Mouse (Mus musculus) heart, adult 2 months (tissue): Measurements from ENCODE around the gene Prss16.
A peak's percentile ranks its signal among the peaks of the same experiment; 100 is the strongest.

Experiments used
- CTCF ChIP-seq: fragments of 200-600 bp; IDR thresholded peaks from 2 replicates; pipeline ENCODE4 v1.8.1; 2022; ENCODE audit warnings: antibody characterized with exemption, mild to moderate bottlenecking, moderate library complexity
- POLR2A ChIP-seq: fragments of 200-500 bp; IDR thresholded peaks from 2 replicates; pipeline ENCODE4 v1.6.1; 2011; ENCODE audit warnings: mild to moderate bottlenecking, low read depth, low read length, control low read depth; ENCODE audit not compliant: insufficient read depth

DNA sequence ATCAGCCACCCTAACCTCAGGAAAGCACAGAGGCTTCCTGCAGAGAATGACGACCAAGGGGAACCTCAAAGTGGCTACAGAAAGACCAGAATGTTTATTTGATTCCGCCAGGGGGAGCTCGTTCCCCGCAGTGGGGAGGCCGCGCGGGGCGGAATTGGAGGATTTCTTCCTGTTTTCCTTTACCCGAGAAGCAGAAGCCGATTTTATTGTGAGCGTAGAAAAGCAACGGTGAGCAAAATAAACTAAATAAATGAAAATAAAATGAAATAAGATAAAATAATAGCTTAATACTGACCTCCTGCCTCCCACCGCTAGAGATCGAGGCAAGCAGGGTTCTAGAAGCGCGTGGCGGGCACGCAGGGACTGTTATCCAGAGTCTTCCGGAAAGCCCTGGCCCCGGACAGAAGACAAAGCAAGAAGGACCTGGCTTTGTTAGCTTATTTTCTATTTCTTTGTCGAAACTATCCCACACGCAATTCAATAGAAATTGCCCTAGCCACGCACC lies 35.3 kb downstream of the Prss16 start:
- TF ChIP-seq POLR2A: 0 out of 2 replicates have a peak, but pooled peaks have one; percentile 11
- peak; percentile 97 for TF ChIP-seq CTCF
